Mouse (Mus musculus) ovary, postnatal 10 days (tissue): ENCODE data around the gene Nlrp10.

Experiments used
- DNase-seq: peaks from one replicate; pipeline ENCODE4 v3.0.0; 2022; ENCODE audit warnings: low spot score

Nlrp10 gene

GRCm38 (mm10) chr7:108894320-108894719, 35.7 kb downstream of the Nlrp10 start, which contains the start of gene Olfr519:
TSS of gene Olfr519 (minus strand) at chr7:108894420.
- no peak for DNase-seq

DNA sequence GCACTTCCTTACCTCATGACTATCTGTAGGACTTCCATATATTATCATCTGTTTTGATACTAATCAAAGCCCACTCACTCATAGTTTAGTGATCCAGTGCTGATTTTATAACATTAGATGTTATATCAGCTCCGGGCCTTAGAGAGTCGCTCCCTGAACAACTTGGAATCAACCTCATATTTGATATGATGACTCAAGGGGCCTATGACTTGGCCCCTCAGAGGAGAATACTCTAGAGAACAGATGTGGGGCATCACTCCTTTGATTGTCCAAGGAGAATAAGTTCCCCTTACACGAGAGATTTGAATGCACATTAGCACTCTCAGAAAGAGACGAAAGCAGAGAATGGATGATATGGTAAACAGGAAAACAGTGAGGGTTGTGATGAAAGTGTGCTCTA, 45.1 kb downstream of the Nlrp10 start, which contains the start of gene Olfr518:
Gene Olfr518, minus strand, starts transcription at position 101 of the 400 bp plus-strand sequence.
- DNase-seq = no peak

GRCm38 (mm10) chr7:108872279-108872678, 57.7 kb downstream of the Nlrp10 start, which contains the start of gene Olfr517:
TSS of gene Olfr517 (minus strand) at chr7:108872379.
- DNase-seq = no peak
